Mouse (Mus musculus) midbrain, embryonic 10.5 days (tissue): Measurements from ENCODE around the gene Gpr87. TPM values are rescaled to one million over a fixed set of nuclear protein-coding genes. Genes with fewer than 3 reads are reported as not detected.
A peak's percentile ranks its signal among the peaks of the same experiment; 100 is the strongest.

ENCODE experiments used
- DNase-seq: peaks from one replicate; pipeline ENCODE4 v3.0.0-alpha.2; 2017; ENCODE audit warnings: low spot score
- H3K27ac ChIP-seq: fragments of 300-500 bp; sonication (generic); replicated peaks from 2 replicates; pipeline ENCODE4 v1.5.1; 2016; ENCODE audit warnings: mild to moderate bottlenecking
- H3K27me3 ChIP-seq: fragments of 300-500 bp; sonication (generic); 2 replicates; pipeline ENCODE4 v1.6.1; 2016; ENCODE audit warnings: low read depth, mild to moderate bottlenecking; ENCODE audit not compliant: poor library complexity, severe bottlenecking
- H3K36me3 ChIP-seq: fragments of 300-500 bp; sonication (generic); 2 replicates; pipeline ENCODE4 v1.6.1; 2016; ENCODE audit warnings: mild to moderate bottlenecking, moderate library complexity
- H3K4me1 ChIP-seq: fragments of 300-500 bp; sonication (generic); 2 replicates; pipeline ENCODE4 v1.6.1; 2016
- H3K4me3 ChIP-seq: fragments of 300-500 bp; sonication (generic); 2 replicates; pipeline ENCODE4 v1.5.1; 2016; ENCODE audit warnings: mild to moderate bottlenecking, moderate library complexity
- H3K9me3 ChIP-seq: fragments of 300-500 bp; sonication (generic); replicated peaks from 2 replicates; pipeline ENCODE4 v1.6.1; 2016; ENCODE audit warnings: mild to moderate bottlenecking
- WGBS: fragments of 180-500 bp; shearing (Covaris S2); methylation state at CpG from one replicate; pipeline ENCODE4 v1.1.7; 2016; 5-methylcytosine and 5-hydroxymethylcytosine counted together
- polyA plus RNA-seq: library from polyadenylated mRNA; unstranded; fragments of >200 nt; fragmentation: Nextera tagmentation; extraction: Ambion mirVana; gene quantifications from 2 replicates; pipeline ENCODE4 v1.2.1, GENCODE M21; 2016

Gene Gpr87
- polyA plus RNA-seq, 1 experiment from 2014 or later, result 0.16 TPM

DNA sequence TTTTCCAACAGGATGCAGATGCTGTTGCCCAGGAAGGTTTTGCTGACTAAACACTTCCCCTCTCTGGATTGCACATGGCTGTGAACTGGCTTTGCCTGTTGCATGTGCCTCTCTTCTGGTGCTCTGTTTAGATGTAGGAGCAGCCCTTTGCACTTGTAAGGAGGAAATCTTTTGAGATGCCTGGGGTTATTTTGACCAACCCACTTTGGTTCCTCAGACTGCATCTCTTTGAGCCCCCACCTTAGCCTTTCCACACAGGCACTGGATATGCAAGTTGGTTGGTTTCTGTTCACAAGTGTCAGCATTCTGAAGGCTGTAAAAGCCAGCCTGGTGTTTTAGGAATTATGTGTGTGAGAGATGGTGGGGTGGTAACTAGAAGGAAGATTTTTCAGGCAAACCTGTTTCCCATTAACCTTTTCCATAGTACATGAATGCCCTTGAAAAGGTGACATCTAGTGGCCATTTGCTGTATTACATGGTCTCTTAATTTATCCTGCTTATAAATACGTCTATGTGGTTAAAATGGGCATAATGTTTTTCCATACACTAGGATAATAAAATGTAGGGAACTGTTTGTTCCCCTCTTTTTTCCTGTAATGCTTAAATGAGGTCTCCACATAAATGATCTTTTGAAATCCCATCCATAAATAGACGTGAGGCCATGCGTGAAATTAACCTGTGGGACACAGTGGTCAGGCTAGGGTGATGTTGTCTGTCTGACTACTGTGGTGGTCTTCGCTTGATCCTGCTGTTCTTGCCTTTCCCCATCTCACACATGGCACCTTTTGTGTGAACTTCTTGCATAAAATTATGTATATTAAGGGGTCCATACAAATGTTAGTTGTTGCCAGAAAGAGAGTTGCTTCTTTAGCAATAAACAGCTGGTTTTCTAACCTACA, 14.0 kb upstream of the Gpr87 start:
- peak; percentile 13 for DNase-seq
- Histone ChIP-seq H3K4me3 (no peak overlapping the region), H3K27me3 (no peaks in the 10 kb centered on the region), H3K4me1 (no peaks in the 10 kb centered on the region), H3K9me3 (no peaks in the 10 kb centered on the region), H3K36me3 (no peaks in the 10 kb centered on the region), H3K27ac (no peak overlapping the region)
- 75% methylated on average over 4 of the region's 4 CpGs for WGBS

DNA sequence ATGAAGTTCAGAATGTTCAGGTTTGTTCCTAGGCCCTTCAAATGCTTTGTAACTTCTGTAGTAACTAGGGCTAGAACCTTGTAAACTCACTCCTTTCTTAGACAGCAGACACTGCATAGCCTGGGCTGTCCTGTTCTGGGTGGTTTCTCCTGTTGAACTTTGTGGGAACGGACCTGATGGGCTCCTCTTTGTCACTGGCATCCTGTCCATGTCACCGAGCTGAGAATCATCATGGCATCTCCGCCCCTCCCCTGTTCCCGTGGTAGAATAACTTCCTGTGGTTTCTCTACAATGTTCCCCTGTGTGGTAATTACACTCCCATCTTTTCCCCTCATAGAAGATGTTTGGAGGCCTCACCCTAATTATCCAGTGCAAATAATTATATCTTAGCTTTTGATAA, 11.0 kb upstream of the Gpr87 start:
- H3K27ac ChIP-seq, result no peak overlapping the region
- H3K36me3 ChIP-seq, result no peaks in the 10 kb centered on the region
- H3K27me3 ChIP-seq, result no peaks in the 10 kb centered on the region
- no peak for DNase-seq
- H3K4me3 ChIP-seq, result no peak overlapping the region
- H3K4me1 ChIP-seq, result no peaks in the 10 kb centered on the region
- H3K9me3 ChIP-seq, result no peaks in the 10 kb centered on the region
- WGBS, result 87% methylated on average over 4 of the region's 4 CpGs

GRCm38 (mm10) chr3:59204719-59205503, 10.0 kb upstream of the Gpr87 start:
- H3K36me3 ChIP-seq, result no peaks in the 10 kb centered on the region
- H3K4me3 ChIP-seq, result no peak overlapping the region
- no peaks in the 10 kb centered on the region for H3K9me3 ChIP-seq
- H3K27ac ChIP-seq, result no peak overlapping the region
- H3K4me1 ChIP-seq, result no peaks in the 10 kb centered on the region
- WGBS, result 92% methylated on average over 11 of the region's 11 CpGs
- H3K27me3 ChIP-seq, result no peaks in the 10 kb centered on the region
- no peak for DNase-seq

- DNase-seq, result no peak
- 85% methylated on average over 8 of the region's 8 CpGs for WGBS
- H3K4me1 ChIP-seq, result no peaks in the 10 kb centered on the region
- H3K27ac ChIP-seq, result no peak overlapping the region
- no peaks in the 10 kb centered on the region for H3K27me3 ChIP-seq
- H3K9me3 ChIP-seq, result no peaks in the 10 kb centered on the region
- no peak overlapping the region for H3K4me3 ChIP-seq
- no peaks in the 10 kb centered on the region for H3K36me3 ChIP-seq
These were observed 9.1 kb upstream of the Gpr87 start for GRCm38 (mm10) chr3:59203802-59204520.

GRCm38 (mm10) chr3:59197329-59197948, 2.5 kb upstream of the Gpr87 start:
- H3K4me1 ChIP-seq, result no peaks in the 10 kb centered on the region
- WGBS, result 88% methylated on average over 4 of the region's 4 CpGs
- DNase-seq, result no peak
- H3K36me3 ChIP-seq, result no peaks in the 10 kb centered on the region
- H3K4me3 ChIP-seq, result no peak overlapping the region
- no peaks in the 10 kb centered on the region for H3K27me3 ChIP-seq
- H3K9me3 ChIP-seq, result no peaks in the 10 kb centered on the region
- H3K27ac ChIP-seq, result no peak overlapping the region

GRCm38 (mm10) chr3:59194099-59194498, 805 bp downstream of the Gpr87 start:
- Histone ChIP-seq H3K36me3 (no peaks in the 10 kb centered on the region), H3K4me1 (no peaks in the 10 kb centered on the region), H3K27me3 (no peaks in the 10 kb centered on the region), H3K27ac (no peak overlapping the region), H3K4me3 (no peak overlapping the region), H3K9me3 (no peaks in the 10 kb centered on the region)
- WGBS, result 94% methylated on average over 7 of the region's 7 CpGs
- no peak for DNase-seq

GRCm38 (mm10) chr3:59191674-59192073, 3.2 kb downstream of the Gpr87 start:
- DNase-seq, result no peak

DNA sequence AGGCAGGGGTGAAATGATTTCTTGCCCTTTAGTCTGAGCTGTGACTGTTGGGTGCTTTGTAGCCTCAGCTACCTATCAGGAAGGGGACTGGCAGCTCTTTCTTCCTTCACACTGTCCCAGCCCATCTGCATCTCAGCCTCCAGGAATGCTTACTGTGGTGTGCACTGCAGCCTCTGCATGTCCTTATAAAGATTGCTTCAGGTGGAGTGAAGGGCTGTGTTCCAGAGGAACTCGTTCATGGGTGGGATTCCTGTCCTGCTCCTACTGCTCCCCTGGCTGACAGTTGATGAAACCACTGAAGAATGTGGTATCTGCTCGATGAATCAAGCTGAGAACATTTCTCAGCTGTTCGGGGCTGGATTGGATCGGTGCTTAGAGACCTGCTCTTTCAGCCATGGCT, 7.6 kb downstream of the Gpr87 start:
- Histone ChIP-seq H3K27me3 (no peaks in the 10 kb centered on the region), H3K9me3 (no peaks in the 10 kb centered on the region), H3K36me3 (no peaks in the 10 kb centered on the region), H3K4me3 (no peak overlapping the region), H3K4me1 (no peaks in the 10 kb centered on the region), H3K27ac (no peak overlapping the region)
- 94% methylated on average over 4 of the region's 4 CpGs for WGBS
- no peak for DNase-seq

More at GRCm38 (mm10) chr3:59191674-59192073, 3.2 kb downstream of the Gpr87 start:
- no peak overlapping the region for H3K27ac ChIP-seq
- H3K9me3 ChIP-seq, result no peaks in the 10 kb centered on the region
- H3K4me1 ChIP-seq, result no peaks in the 10 kb centered on the region
- 96% methylated on average over 6 of the region's 6 CpGs for WGBS
- no peaks in the 10 kb centered on the region for H3K36me3 ChIP-seq
- H3K27me3 ChIP-seq, result no peaks in the 10 kb centered on the region
- no peak overlapping the region for H3K4me3 ChIP-seq

DNA sequence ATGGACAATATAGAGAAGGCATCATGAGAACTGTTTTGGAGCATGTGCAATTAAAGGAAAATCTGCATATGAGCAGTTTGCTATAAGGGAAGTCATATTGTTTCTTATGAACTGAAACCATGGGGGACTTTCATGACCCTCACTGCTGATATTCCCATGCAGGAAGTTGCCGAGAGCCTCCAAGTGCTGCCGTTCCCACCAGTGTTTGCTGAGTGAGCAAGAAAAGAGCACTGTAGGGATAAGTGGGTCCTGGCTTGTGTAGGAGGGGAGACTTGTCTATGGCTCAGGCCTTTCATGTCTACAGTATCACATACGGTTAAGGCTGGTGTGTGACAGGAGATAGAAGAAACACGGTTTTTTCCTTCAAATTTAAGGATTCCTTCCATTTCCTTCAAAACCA, 9.2 kb downstream of the Gpr87 start:
- no peak for DNase-seq
- Histone ChIP-seq H3K9me3 (no peaks in the 10 kb centered on the region), H3K27me3 (no peaks in the 10 kb centered on the region), H3K4me3 (no peak overlapping the region), H3K36me3 (no peaks in the 10 kb centered on the region), H3K27ac (no peak overlapping the region), H3K4me1 (no peaks in the 10 kb centered on the region)
- WGBS, result 93% methylated on average over 4 of the region's 4 CpGs

GRCm38 (mm10) chr3:59182129-59182528, 12.8 kb downstream of the Gpr87 start:
- no peaks in the 10 kb centered on the region for H3K36me3 ChIP-seq
- DNase-seq, result no peak
- no peaks in the 10 kb centered on the region for H3K27me3 ChIP-seq
- H3K27ac ChIP-seq, result no peak overlapping the region
- no peak overlapping the region for H3K4me3 ChIP-seq
- no peaks in the 10 kb centered on the region for H3K4me1 ChIP-seq
- no peaks in the 10 kb centered on the region for H3K9me3 ChIP-seq

- Histone ChIP-seq H3K4me1 (no peaks in the 10 kb centered on the region), H3K36me3 (no peaks in the 10 kb centered on the region), H3K27me3 (no peaks in the 10 kb centered on the region), H3K4me3 (no peak overlapping the region), H3K9me3 (no peaks in the 10 kb centered on the region), H3K27ac (no peak overlapping the region)
- no peak for DNase-seq
- WGBS, result 70% methylated on average over 5 of the region's 5 CpGs
These were observed 13.8 kb downstream of the Gpr87 start for GRCm38 (mm10) chr3:59181134-59181533.

- H3K36me3 ChIP-seq, result no peaks in the 10 kb centered on the region
- WGBS, result 71% methylated on average over 5 of the region's 5 CpGs
- no peak for DNase-seq
- no peak overlapping the region for H3K4me3 ChIP-seq
- no peaks in the 10 kb centered on the region for H3K4me1 ChIP-seq
- no peaks in the 10 kb centered on the region for H3K27me3 ChIP-seq
- H3K27ac ChIP-seq, result no peak overlapping the region
- H3K9me3 ChIP-seq, result no peaks in the 10 kb centered on the region
These were observed 18.0 kb downstream of the Gpr87 start for GRCm38 (mm10) chr3:59176871-59177270.
